Mouse (Mus musculus) intestine, embryonic 14.5 days (tissue): ENCODE measurements around the gene Gm20661. TPM values are rescaled to one million over a fixed set of nuclear protein-coding genes. Genes with fewer than 3 reads are reported as not detected.

Source experiments
- ATAC-seq: fragments of 200-750 bp; cut with Nextera tagmentation; replicated peaks from 2 replicates; pipeline ENCODE4 v1.8.0; 2017; ENCODE audit warnings: low read depth, moderate number of reproducible peaks, moderate TSS enrichment, moderate library complexity; ENCODE audit not compliant: low FRiP score, low TSS enrichment
- DNase-seq: peaks from one replicate; pipeline ENCODE4 v3.0.0-alpha.2; 2018; ENCODE audit warnings: low spot score
- H3K27ac ChIP-seq: fragments of 300-500 bp; sonication (generic); 2 replicates; pipeline ENCODE4 v1.5.1; 2014; ENCODE audit warnings: low read depth, mild to moderate bottlenecking, control low read depth
- H3K27me3 ChIP-seq: fragments of 300-500 bp; sonication (generic); replicated peaks from 2 replicates; pipeline ENCODE4 v1.6.1; 2014; ENCODE audit warnings: low read length, control low read depth; ENCODE audit not compliant: control insufficient read depth, insufficient read depth
- H3K36me3 ChIP-seq: fragments of 300-500 bp; sonication (generic); 2 replicates; pipeline ENCODE4 v1.6.1; 2014; ENCODE audit warnings: low read length, control low read depth; ENCODE audit not compliant: control insufficient read depth, insufficient read depth
- H3K4me1 ChIP-seq: fragments of 300-500 bp; sonication (generic); replicated peaks from 2 replicates; pipeline ENCODE4 v1.6.1; 2014; ENCODE audit warnings: low read length, control low read depth, mixed read lengths; ENCODE audit not compliant: control insufficient read depth, insufficient read depth
- H3K4me2 ChIP-seq: fragments of 300-500 bp; sonication (generic); 2 replicates; pipeline ENCODE4 v1.6.1; 2014; ENCODE audit warnings: low read length
- H3K4me3 ChIP-seq: fragments of 300-500 bp; sonication (generic); 2 replicates; pipeline ENCODE4 v1.5.1; 2014; ENCODE audit warnings: low read depth, low read length, control low read depth, mixed read lengths
- H3K9ac ChIP-seq: fragments of 300-500 bp; sonication (generic); 2 replicates; pipeline ENCODE4 v1.6.1; 2014; ENCODE audit warnings: mild to moderate bottlenecking, low read length
- H3K9me3 ChIP-seq: fragments of 300-500 bp; sonication (generic); 2 replicates; pipeline ENCODE4 v1.6.1; 2016; ENCODE audit warnings: low read length, control low read depth; ENCODE audit not compliant: control insufficient read depth
- WGBS: fragments of 180-500 bp; shearing (Covaris S2); extraction: QIAGEN DNeasy Blood & Tissue Kit; methylation state at CpG from one replicate; pipeline ENCODE4 v1.1.7; 2014; 5-methylcytosine and 5-hydroxymethylcytosine counted together
- polyA plus RNA-seq: library from polyadenylated mRNA; unstranded; fragments of >200 nt; fragmentation: Nextera tagmentation; extraction: Ambion mirVana; gene quantifications from 2 replicates; pipeline ENCODE4 v1.2.1, GENCODE M21; 2014

Gene Gm20661
- 8.7 and 11.4 TPM in 2 replicates for polyA plus RNA-seq

GRCm38 (mm10) chr9:107982681-107983346 is at the start of gene Gm20661:
Gene Gm20661, plus strand, starts transcription at chr9:107983058.
- H3K9me3 ChIP-seq, result no peaks in the 10 kb centered on the region
- 16% methylated on average over 14 of the region's 14 CpGs for WGBS
- DNase-seq (peak; percentile 91), ATAC-seq (peak; percentile 65)
- peaks cover 30% of the 10 kb centered on the region for H3K4me1 ChIP-seq
- H3K4me2 ChIP-seq, result peak within 1 kb of the TSS; percentile 65
- H3K4me3 ChIP-seq, result peak within 1 kb of the TSS; percentile 80
- H3K36me3 ChIP-seq, result 0 out of 2 replicates have a peak, but pooled peaks cover 5% of the 10 kb centered on the region
- no peaks in the 10 kb centered on the region for H3K27me3 ChIP-seq
- H3K9ac ChIP-seq, result peak within 1 kb of the TSS; percentile 74
- H3K27ac ChIP-seq, result peak within 1 kb of the TSS; percentile 100

GRCm38 (mm10) chr9:107934146-107934545 is 48.7 kb upstream of the Gm20661 start:
- Histone ChIP-seq H3K27ac (no peak overlapping the region), H3K9me3 (no peaks in the 10 kb centered on the region), H3K4me2 (no peak overlapping the region), H3K27me3 (peaks cover 17% of the 10 kb centered on the region), H3K36me3 (no peaks in the 10 kb centered on the region), H3K4me1 (peaks cover 17% of the 10 kb centered on the region), H3K4me3 (no peak overlapping the region), H3K9ac (no peak overlapping the region)
- WGBS, result 88% methylated on average over 11 of the region's 11 CpGs
- DNase-seq (no peak), ATAC-seq (no peak)

DNA sequence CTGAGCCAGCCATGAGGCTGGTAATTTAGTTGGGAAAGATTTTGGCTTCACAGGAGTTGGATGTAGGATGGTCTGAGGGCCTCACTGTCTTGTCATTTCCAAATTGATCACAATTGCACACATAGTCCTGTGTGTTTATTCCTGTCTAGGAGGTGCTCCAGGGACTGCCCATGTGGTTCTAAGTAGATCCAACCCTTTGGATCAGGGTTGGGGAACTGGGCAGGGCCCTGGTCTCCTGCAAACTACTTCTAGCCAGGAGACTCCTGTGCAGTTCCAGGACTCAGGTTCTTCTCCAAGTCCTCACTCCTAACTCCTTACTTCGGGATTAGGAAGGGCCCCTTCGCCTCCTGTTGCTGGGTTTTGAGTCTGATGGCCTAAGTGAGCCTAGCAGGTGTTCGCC is 47.5 kb upstream of the Gm20661 start, which contains the start of gene Camkv:
Camkv (plus strand) TSS at position 301 of the 400 bp plus-strand sequence.
- H3K36me3 ChIP-seq, result no peaks in the 10 kb centered on the region
- H3K4me1 ChIP-seq, result peaks cover 17% of the 10 kb centered on the region
- peak within 1 kb of the TSS; percentile 86 for H3K4me2 ChIP-seq
- no peaks in the 10 kb centered on the region for H3K9me3 ChIP-seq
- H3K27ac ChIP-seq, result no peak within 1 kb of the TSS
- 17% methylated on average over 3 of the region's 3 CpGs for WGBS
- ATAC-seq (no peak), DNase-seq (no peak)
- peaks cover 17% of the 10 kb centered on the region for H3K27me3 ChIP-seq
- H3K4me3 ChIP-seq, result peak within 1 kb of the TSS; percentile 44
- H3K9ac ChIP-seq, result peak within 1 kb of the TSS; percentile 39

DNA sequence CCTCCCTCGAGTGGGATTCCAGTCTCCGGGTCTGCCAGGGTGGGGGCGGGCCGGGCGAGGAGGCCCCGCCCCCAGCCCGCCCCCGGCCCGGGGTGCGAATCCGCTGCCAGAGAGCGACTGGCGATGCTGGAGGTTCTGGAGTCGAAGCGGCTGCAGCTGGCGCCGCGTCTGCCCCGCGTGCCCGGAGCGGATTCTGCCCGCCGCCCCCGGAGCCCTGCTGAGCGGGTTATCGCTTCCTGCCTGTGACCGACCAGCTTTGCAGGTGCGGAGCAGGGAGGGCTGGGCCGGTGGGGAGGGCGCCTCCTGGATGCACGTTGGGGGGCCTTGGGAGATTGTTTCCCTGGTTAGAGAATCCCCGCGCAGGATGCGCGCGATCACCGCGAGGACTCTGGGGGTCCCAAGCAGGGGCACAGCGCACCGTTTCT is 47.1 kb upstream of the Gm20661 start:
- no peaks in the 10 kb centered on the region for H3K36me3 ChIP-seq
- H3K9ac ChIP-seq, result peak overlapping the region; percentile 39
- ATAC-seq, result peak; percentile 23; the same call in 1 of the 2 replicates
- peak; percentile 74 for DNase-seq
- H3K4me1 ChIP-seq, result peaks cover 17% of the 10 kb centered on the region
- H3K4me2 ChIP-seq, result peak overlapping the region; percentile 86
- no peak overlapping the region for H3K27ac ChIP-seq
- H3K27me3 ChIP-seq, result peaks cover 17% of the 10 kb centered on the region
- no peaks in the 10 kb centered on the region for H3K9me3 ChIP-seq
- 1% methylated on average over 41 of the region's 41 CpGs for WGBS
- peak overlapping the region; percentile 44 for H3K4me3 ChIP-seq

GRCm38 (mm10) chr9:107936215-107936822 is 46.5 kb upstream of the Gm20661 start:
- Histone ChIP-seq H3K4me3 (peak overlapping the region; percentile 44), H3K4me1 (peaks cover 17% of the 10 kb centered on the region), H3K9ac (0 out of 2 replicates have a peak overlapping the region, but pooled peaks have one; percentile 8), H3K27ac (no peak overlapping the region), H3K4me2 (peak overlapping the region; percentile 86), H3K36me3 (no peaks in the 10 kb centered on the region), H3K9me3 (no peaks in the 10 kb centered on the region), H3K27me3 (peaks cover 17% of the 10 kb centered on the region)
- peak; percentile 69 for DNase-seq
- WGBS, result 5% methylated on average over 29 of the region's 29 CpGs
- ATAC-seq, result peak; percentile 18; the same call in 1 of the 2 replicates

DNA sequence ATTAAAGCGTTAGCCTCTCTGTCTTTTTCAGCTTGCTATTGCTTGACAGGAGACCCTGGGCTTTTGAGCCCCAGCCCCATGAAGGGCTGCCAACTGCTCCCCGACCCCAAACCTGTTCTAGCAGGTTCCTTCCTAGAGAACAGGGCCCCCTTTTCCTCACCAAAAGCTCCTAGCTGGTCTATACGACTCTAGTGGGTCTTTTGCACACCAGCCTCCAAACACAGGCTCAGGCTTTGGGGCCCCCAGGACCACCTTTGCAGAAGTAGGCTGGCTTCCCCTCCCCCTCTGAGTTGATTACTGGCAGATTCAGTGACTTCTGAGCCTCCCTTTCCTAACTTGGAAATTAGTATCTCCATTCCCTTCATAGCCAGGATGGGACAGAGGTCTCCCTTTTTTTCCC is 46.0 kb upstream of the Gm20661 start:
- H3K27ac ChIP-seq, result no peak overlapping the region
- H3K4me3 ChIP-seq, result peak overlapping the region; percentile 44; the same call in 1 of the 2 replicates
- peaks cover 16% of the 10 kb centered on the region for H3K4me1 ChIP-seq
- peaks cover 17% of the 10 kb centered on the region for H3K27me3 ChIP-seq
- WGBS, result 19% methylated on average over 3 of the region's 3 CpGs
- H3K9ac ChIP-seq, result no peak overlapping the region
- ATAC-seq (no peak), DNase-seq (no peak)
- H3K4me2 ChIP-seq, result peak overlapping the region; percentile 86; the same call in 1 of the 2 replicates
- no peaks in the 10 kb centered on the region for H3K9me3 ChIP-seq
- no peaks in the 10 kb centered on the region for H3K36me3 ChIP-seq

- ATAC-seq (no peak), DNase-seq (no peak)
- Histone ChIP-seq H3K9ac (no peak overlapping the region), H3K4me1 (peaks cover 12% of the 10 kb centered on the region; the same call in 1 of the 2 replicates), H3K27me3 (no peaks in the 10 kb centered on the region), H3K9me3 (no peaks in the 10 kb centered on the region), H3K27ac (no peak overlapping the region), H3K4me3 (no peak overlapping the region), H3K4me2 (no peak overlapping the region), H3K36me3 (no peaks in the 10 kb centered on the region)
- WGBS, result 88% methylated on average over 31 of the region's 31 CpGs
These were observed 35.3 kb upstream of the Gm20661 start for GRCm38 (mm10) chr9:107947241-107948194.
